Mouse (Mus musculus): ENCODE results near the gene A630023A22Rik. TPM values are rescaled to one million over a fixed set of nuclear protein-coding genes. Genes with fewer than 3 reads are reported as not detected.

Gene A630023A22Rik
- polyA plus RNA-seq, 1 experiment from 2014 or later, result 0.12 TPM

- no peak for ATAC-seq (replicated peaks; ENCODE audit: extremely low read depth, insufficient read depth, low FRiP score)
- WGBS, result 65% methylated on average over 6 of the region's 6 CpGs
- Histone ChIP-seq H3K27me3 (ENCODE audit: control insufficient read depth, insufficient read depth, low read length) (no peaks in the 10 kb centered on the region), H3K4me3 (ENCODE audit: low read length) (no peak overlapping the region), H3K27ac (ENCODE audit: low read length) (no peak overlapping the region), H3K9ac (ENCODE audit: low read length) (no peak overlapping the region), H3K4me2 (ENCODE audit: low read depth, low read length) (no peak overlapping the region), H3K4me1 (ENCODE audit: control insufficient read depth, insufficient read depth, low read length) (peaks cover 9% of the 10 kb centered on the region; the same call in 1 of the 2 replicates), H3K36me3 (ENCODE audit: control insufficient read depth, insufficient read depth) (no peaks in the 10 kb centered on the region), H3K9me3 (replicated peaks; ENCODE audit: control insufficient read depth, low read length) (no peaks in the 10 kb centered on the region)
These were observed 30.9 kb downstream of the A630023A22Rik start for GRCm38 (mm10) chr14:34071665-34072064.

- no peaks in the 10 kb centered on the region for H3K36me3 ChIP-seq (ENCODE audit: control insufficient read depth, insufficient read depth)
- H3K9ac ChIP-seq (ENCODE audit: low read length), result no peak within 1 kb of the TSS
- H3K9me3 ChIP-seq (replicated peaks; ENCODE audit: control insufficient read depth, low read length), result no peaks in the 10 kb centered on the region
- 83% methylated on average over 6 of the region's 6 CpGs for WGBS
- no peak within 1 kb of the TSS for H3K4me3 ChIP-seq (ENCODE audit: low read length)
- no peak within 1 kb of the TSS for H3K27ac ChIP-seq (ENCODE audit: low read length)
- H3K27me3 ChIP-seq (ENCODE audit: control insufficient read depth, insufficient read depth, low read length), result no peaks in the 10 kb centered on the region
- no peaks in the 10 kb centered on the region for H3K4me1 ChIP-seq (ENCODE audit: control insufficient read depth, insufficient read depth, low read length)
- no peak within 1 kb of the TSS for H3K4me2 ChIP-seq (ENCODE audit: low read depth, low read length)
- ATAC-seq (replicated peaks; ENCODE audit: extremely low read depth, insufficient read depth, low FRiP score), result no peak
These were observed 50.0 kb downstream of the A630023A22Rik start, which contains the start of gene Antxrl for GRCm38 (mm10) chr14:34052516-34052915. Gene Antxrl (plus strand): TSS chr14:34052707.

GRCm38 (mm10) chr14:34050101-34050779 lies 52.3 kb downstream of the A630023A22Rik start:
- Histone ChIP-seq H3K9ac (ENCODE audit: low read length) (no peak overlapping the region), H3K36me3 (ENCODE audit: control insufficient read depth, insufficient read depth) (no peaks in the 10 kb centered on the region), H3K27ac (ENCODE audit: low read length) (no peak overlapping the region), H3K9me3 (replicated peaks; ENCODE audit: control insufficient read depth, low read length) (no peaks in the 10 kb centered on the region), H3K27me3 (ENCODE audit: control insufficient read depth, insufficient read depth, low read length) (no peaks in the 10 kb centered on the region), H3K4me1 (ENCODE audit: control insufficient read depth, insufficient read depth, low read length) (no peaks in the 10 kb centered on the region), H3K4me3 (ENCODE audit: low read length) (no peak overlapping the region), H3K4me2 (ENCODE audit: low read depth, low read length) (no peak overlapping the region)
- ATAC-seq (replicated peaks; ENCODE audit: extremely low read depth, insufficient read depth, low FRiP score), result no peak
- WGBS, result 66% methylated on average over 5 of the region's 5 CpGs

GRCm38 (mm10) chr14:34043341-34043740 lies 59.2 kb downstream of the A630023A22Rik start:
- 50% methylated on average over 3 of the region's 3 CpGs for WGBS
- H3K36me3 ChIP-seq (ENCODE audit: control insufficient read depth, insufficient read depth), result no peaks in the 10 kb centered on the region
- H3K4me2 ChIP-seq (ENCODE audit: low read depth, low read length), result no peak overlapping the region
- H3K4me1 ChIP-seq (ENCODE audit: control insufficient read depth, insufficient read depth, low read length), result no peaks in the 10 kb centered on the region
- no peak overlapping the region for H3K4me3 ChIP-seq (ENCODE audit: low read length)
- no peaks in the 10 kb centered on the region for H3K27me3 ChIP-seq (ENCODE audit: control insufficient read depth, insufficient read depth, low read length)
- no peaks in the 10 kb centered on the region for H3K9me3 ChIP-seq (replicated peaks; ENCODE audit: control insufficient read depth, low read length)
- no peak overlapping the region for H3K27ac ChIP-seq (ENCODE audit: low read length)
- no peak overlapping the region for H3K9ac ChIP-seq (ENCODE audit: low read length)
- ATAC-seq (replicated peaks; ENCODE audit: extremely low read depth, insufficient read depth, low FRiP score), result no peak

GRCm38 (mm10) chr14:34041241-34041640 lies 61.3 kb downstream of the A630023A22Rik start:
- Histone ChIP-seq H3K36me3 (ENCODE audit: control insufficient read depth, insufficient read depth) (no peaks in the 10 kb centered on the region), H3K9ac (ENCODE audit: low read length) (no peak overlapping the region), H3K27ac (ENCODE audit: low read length) (no peak overlapping the region), H3K9me3 (replicated peaks; ENCODE audit: control insufficient read depth, low read length) (no peaks in the 10 kb centered on the region), H3K4me2 (ENCODE audit: low read depth, low read length) (no peak overlapping the region), H3K4me1 (ENCODE audit: control insufficient read depth, insufficient read depth, low read length) (no peaks in the 10 kb centered on the region), H3K4me3 (ENCODE audit: low read length) (no peak overlapping the region), H3K27me3 (ENCODE audit: control insufficient read depth, insufficient read depth, low read length) (no peaks in the 10 kb centered on the region)
- ATAC-seq (replicated peaks; ENCODE audit: extremely low read depth, insufficient read depth, low FRiP score), result no peak
- 78% methylated on average over 4 of the region's 4 CpGs for WGBS

- Histone ChIP-seq H3K36me3 (ENCODE audit: control insufficient read depth, insufficient read depth) (no peaks in the 10 kb centered on the region), H3K27me3 (ENCODE audit: control insufficient read depth, insufficient read depth, low read length) (no peaks in the 10 kb centered on the region), H3K4me2 (ENCODE audit: low read depth, low read length) (no peak overlapping the region), H3K27ac (ENCODE audit: low read length) (no peak overlapping the region), H3K4me3 (ENCODE audit: low read length) (no peak overlapping the region), H3K9me3 (replicated peaks; ENCODE audit: control insufficient read depth, low read length) (no peaks in the 10 kb centered on the region), H3K9ac (ENCODE audit: low read length) (no peak overlapping the region), H3K4me1 (ENCODE audit: control insufficient read depth, insufficient read depth, low read length) (no peaks in the 10 kb centered on the region)
- WGBS, result 85% methylated on average over 8 of the region's 8 CpGs
- ATAC-seq (replicated peaks; ENCODE audit: extremely low read depth, insufficient read depth, low FRiP score), result no peak
These were observed 68.5 kb downstream of the A630023A22Rik start for GRCm38 (mm10) chr14:34033841-34034610.

GRCm38 (mm10) chr14:34026710-34027109 lies 75.8 kb downstream of the A630023A22Rik start:
- Histone ChIP-seq H3K9ac (ENCODE audit: low read length) (no peak overlapping the region), H3K27ac (ENCODE audit: low read length) (peak overlapping the region; percentile 57; the same call in 1 of the 2 replicates), H3K36me3 (ENCODE audit: control insufficient read depth, insufficient read depth) (no peaks in the 10 kb centered on the region), H3K27me3 (ENCODE audit: control insufficient read depth, insufficient read depth, low read length) (no peaks in the 10 kb centered on the region), H3K9me3 (replicated peaks; ENCODE audit: control insufficient read depth, low read length) (0 out of 2 replicates have a peak, but pooled peaks cover 4% of the 10 kb centered on the region), H3K4me1 (ENCODE audit: control insufficient read depth, insufficient read depth, low read length) (peaks cover 6% of the 10 kb centered on the region; the same call in 1 of the 2 replicates), H3K4me3 (ENCODE audit: low read length) (no peak overlapping the region), H3K4me2 (ENCODE audit: low read depth, low read length) (peak overlapping the region; percentile 4; the same call in 1 of the 2 replicates)
- peak; percentile 81 for ATAC-seq (replicated peaks; ENCODE audit: extremely low read depth, insufficient read depth, low FRiP score)
- 18% methylated on average over 2 of the region's 2 CpGs for WGBS

GRCm38 (mm10) chr14:34016938-34017337 lies 85.6 kb downstream of the A630023A22Rik start:
- H3K27ac ChIP-seq (ENCODE audit: low read length), result no peak overlapping the region
- H3K4me3 ChIP-seq (ENCODE audit: low read length), result no peak overlapping the region
- WGBS, result 77% methylated on average over 2 of the region's 2 CpGs
- H3K36me3 ChIP-seq (ENCODE audit: control insufficient read depth, insufficient read depth), result no peaks in the 10 kb centered on the region
- no peaks in the 10 kb centered on the region for H3K27me3 ChIP-seq (ENCODE audit: control insufficient read depth, insufficient read depth, low read length)
- no peaks in the 10 kb centered on the region for H3K9me3 ChIP-seq (replicated peaks; ENCODE audit: control insufficient read depth, low read length)
- no peak for ATAC-seq (replicated peaks; ENCODE audit: extremely low read depth, insufficient read depth, low FRiP score)
- H3K4me2 ChIP-seq (ENCODE audit: low read depth, low read length), result no peak overlapping the region
- H3K9ac ChIP-seq (ENCODE audit: low read length), result no peak overlapping the region
- H3K4me1 ChIP-seq (ENCODE audit: control insufficient read depth, insufficient read depth, low read length), result no peaks in the 10 kb centered on the region

GRCm38 (mm10) chr14:34016381-34016780 lies 86.2 kb downstream of the A630023A22Rik start, which contains the start of gene Gm5460:
Gene Gm5460 (plus strand): TSS chr14:34016758.
- Histone ChIP-seq H3K27ac (ENCODE audit: low read length) (no peak within 1 kb of the TSS), H3K9ac (ENCODE audit: low read length) (no peak within 1 kb of the TSS), H3K9me3 (replicated peaks; ENCODE audit: control insufficient read depth, low read length) (no peaks in the 10 kb centered on the region), H3K4me1 (ENCODE audit: control insufficient read depth, insufficient read depth, low read length) (no peaks in the 10 kb centered on the region), H3K36me3 (ENCODE audit: control insufficient read depth, insufficient read depth) (no peaks in the 10 kb centered on the region), H3K4me2 (ENCODE audit: low read depth, low read length) (no peak within 1 kb of the TSS), H3K27me3 (ENCODE audit: control insufficient read depth, insufficient read depth, low read length) (no peaks in the 10 kb centered on the region), H3K4me3 (ENCODE audit: low read length) (no peak within 1 kb of the TSS)
- no peak for ATAC-seq (replicated peaks; ENCODE audit: extremely low read depth, insufficient read depth, low FRiP score)
- WGBS, result 94% methylated on average over 4 of the region's 4 CpGs
